Mouse (Mus musculus): Measurements from ENCODE around the gene Rps6kb1.

Gene Rps6kb1

GRCm38 (mm10) chr11:86544639-86545299, at the start of gene Rps6kb1, which contains the start of gene Tubd1:
Gene Rps6kb1 (minus strand): TSS chr11:86544805.
Gene Tubd1 (plus strand): TSS chr11:86544991.
- DNase-seq (ENCODE audit: low spot score): peak; percentile 97

- no peak for DNase-seq (ENCODE audit: low spot score)
Measured at GRCm38 (mm10) chr11:86593443-86593842, 48.8 kb upstream of the Rps6kb1 start.

DNA sequence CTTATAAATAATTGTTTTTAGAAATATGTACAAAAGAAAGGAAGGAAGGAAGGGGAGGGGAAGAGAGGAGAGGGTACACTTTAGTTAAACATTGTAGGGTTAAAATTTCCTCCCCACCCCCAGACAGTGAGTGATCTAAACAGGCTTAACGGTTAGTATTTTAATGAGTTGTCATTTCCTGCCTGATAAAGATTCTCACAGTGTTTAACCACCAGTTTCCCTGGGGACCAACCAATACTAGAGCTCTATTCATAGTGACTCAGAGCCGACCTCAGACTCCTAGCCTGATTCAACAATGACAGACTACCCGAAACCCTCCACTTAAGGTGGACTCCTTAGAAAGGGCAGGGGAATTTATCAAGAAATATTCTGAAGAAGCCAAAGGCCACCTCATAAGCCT, 48.4 kb upstream of the Rps6kb1 start:
- no peak for DNase-seq (ENCODE audit: low spot score)

GRCm38 (mm10) chr11:86591931-86592616, 47.5 kb upstream of the Rps6kb1 start:
- DNase-seq (ENCODE audit: low spot score): no peak

- DNase-seq (ENCODE audit: low spot score): no peak
Measured at GRCm38 (mm10) chr11:86591301-86591845, 46.8 kb upstream of the Rps6kb1 start.

- no peak for DNase-seq (ENCODE audit: low spot score)
Measured at GRCm38 (mm10) chr11:86590579-86590978, 46.0 kb upstream of the Rps6kb1 start.

- DNase-seq (ENCODE audit: low spot score): no peak
Measured at GRCm38 (mm10) chr11:86590066-86590465, 45.5 kb upstream of the Rps6kb1 start.

GRCm38 (mm10) chr11:86588583-86589298, 44.1 kb upstream of the Rps6kb1 start:
- no peak for DNase-seq (ENCODE audit: low spot score)

DNA sequence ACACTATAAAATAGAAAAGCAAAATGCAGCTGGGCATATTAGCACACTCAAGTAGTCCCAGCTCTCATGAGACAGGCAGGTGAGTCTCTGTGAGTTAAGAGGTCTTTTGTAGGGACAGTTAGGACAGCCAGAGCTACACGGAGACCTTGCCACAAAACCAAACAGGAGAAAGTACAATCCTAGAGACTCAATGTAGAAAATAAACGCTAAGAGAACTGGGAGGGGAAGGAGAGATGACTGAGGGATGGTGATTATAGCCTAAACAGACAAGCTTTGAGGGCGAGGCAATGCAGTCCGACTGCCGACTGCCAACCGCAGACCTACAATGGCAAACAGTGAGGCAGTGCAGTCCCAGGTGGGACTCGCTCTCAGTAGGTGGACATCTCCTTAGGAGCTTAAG, 43.2 kb upstream of the Rps6kb1 start:
- no peak for DNase-seq (ENCODE audit: low spot score)

GRCm38 (mm10) chr11:86586868-86587792, 42.5 kb upstream of the Rps6kb1 start:
- DNase-seq (ENCODE audit: low spot score): no peak

- no peak for DNase-seq (ENCODE audit: low spot score)
Measured at GRCm38 (mm10) chr11:86586177-86586867, 41.7 kb upstream of the Rps6kb1 start.

DNA sequence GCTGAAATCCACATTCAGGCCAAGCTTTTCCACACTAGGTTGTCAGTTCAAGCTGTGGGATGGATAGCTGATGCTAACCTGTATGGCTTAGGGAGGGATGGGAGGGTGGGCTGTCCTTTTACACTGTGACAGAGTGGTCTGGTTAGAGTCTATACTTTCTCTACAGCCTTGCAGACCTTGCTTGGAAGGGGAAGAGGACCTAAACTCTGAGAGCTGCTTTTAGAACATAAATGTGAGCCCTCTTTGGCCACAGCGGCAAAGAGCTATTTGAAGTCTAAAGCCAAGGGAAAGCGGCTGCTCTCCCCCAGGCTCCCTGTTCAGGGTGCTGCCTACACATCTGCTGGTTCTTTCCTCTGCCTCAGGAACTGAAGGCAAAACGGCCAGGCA, 41.0 kb upstream of the Rps6kb1 start:
- DNase-seq (ENCODE audit: low spot score): no peak

DNA sequence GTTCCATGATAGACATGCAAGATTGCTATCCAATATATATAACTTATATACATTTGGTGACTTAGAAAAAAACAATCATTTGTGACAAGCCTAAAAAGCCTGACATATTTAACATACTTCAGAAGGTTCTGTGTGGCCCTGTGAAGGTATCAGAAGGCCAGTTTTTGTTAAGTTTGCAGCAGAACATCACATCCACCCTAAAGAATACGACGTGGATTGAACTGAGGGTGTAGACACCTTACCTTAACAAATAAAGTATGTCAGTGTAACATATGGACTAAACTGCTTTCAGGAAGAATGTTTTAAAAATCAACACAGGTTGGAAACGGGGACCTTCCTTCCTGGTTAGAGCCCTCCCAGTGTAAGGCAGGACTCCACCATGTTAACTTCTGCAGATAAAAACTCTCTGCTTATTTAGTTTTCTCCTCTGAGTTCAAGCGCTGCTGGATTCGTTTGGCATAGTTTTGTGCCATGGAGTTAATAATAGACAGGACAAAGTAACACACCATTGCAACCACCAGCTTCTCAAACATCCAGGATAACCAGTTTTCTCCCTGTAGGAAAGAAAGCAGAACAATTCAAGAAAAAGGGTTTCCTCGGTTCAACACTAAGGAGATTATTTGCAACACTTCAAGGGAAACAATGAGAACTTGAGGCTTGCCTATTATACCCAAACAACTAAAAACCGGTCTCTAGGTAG, 40.4 kb upstream of the Rps6kb1 start:
- DNase-seq (ENCODE audit: low spot score): no peak

DNA sequence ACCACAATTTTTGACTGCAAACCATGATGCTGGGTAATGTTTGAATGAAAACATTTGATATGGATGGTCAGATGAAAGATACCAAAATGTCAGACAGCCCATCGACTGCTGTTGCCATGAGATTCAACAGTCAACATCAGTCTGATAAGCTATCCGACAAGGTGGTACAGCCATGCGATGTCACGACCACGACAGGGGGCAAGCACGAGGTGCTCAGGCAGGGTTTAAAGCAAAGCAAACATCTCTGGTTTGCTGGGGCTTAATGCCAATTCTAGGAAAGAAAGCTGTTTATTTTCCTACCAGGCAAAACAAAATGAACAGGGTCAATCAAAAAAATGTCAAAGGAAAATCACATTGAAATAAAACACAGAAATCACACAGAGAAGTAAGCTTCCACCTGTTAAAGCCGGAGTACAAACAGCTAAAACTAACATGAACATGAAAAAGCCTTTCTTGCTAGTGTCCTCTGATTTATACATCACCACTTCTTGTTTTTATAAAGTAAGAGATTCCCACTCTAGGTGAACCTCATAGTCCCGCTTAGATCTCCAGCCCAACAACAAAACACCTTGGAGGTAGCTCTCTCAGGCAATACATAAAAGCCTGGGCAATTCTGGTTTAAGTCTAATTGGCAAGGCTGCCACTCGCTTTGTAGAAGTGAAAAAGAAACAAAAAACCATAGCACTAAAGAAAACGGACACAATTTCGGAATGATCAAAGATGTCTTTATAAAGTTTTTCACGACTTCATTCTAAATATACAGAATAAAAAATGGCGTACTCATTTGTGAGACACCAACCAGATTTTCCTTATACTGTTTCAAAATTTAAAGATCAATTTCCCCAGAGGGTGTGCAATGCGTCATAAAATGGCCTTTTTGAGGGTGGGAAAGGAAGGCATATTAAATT, 39.6 kb upstream of the Rps6kb1 start:
- DNase-seq (ENCODE audit: low spot score): no peak

GRCm38 (mm10) chr11:86583313-86583825, 38.8 kb upstream of the Rps6kb1 start:
- DNase-seq (ENCODE audit: low spot score): no peak

DNA sequence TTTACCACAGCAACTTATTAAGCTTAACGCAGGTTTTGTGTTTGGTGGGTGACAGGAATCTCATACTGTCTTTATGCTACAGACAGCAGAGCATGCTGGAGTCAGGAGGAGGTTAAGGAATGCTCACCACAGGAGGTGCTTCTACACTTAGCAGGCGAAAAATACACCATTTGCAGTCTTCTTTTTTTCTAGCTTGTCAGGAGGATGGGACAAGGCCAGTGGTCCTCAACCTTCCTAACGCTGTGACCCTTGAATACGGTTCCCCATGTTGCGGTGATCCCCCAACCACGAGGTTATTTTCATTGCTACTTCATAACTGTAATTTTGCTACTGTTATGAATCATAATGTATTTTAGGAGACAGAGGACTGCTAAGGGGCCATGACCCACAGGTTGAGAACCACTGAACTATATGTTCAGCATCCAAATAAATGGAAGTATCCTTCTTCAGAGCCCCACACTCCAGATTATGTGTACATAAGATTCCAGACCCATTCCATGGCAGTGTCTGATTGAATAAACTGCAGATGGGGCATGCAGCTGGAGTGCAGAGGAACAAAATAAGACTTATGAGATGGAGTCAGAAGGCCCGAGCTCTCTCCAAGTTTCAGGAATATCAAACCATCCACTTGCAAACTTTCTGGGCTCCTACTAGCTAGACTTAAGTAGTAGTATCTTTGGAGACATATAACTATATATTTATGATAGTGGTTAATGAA, 38.1 kb upstream of the Rps6kb1 start:
- DNase-seq (ENCODE audit: low spot score): no peak

- DNase-seq (ENCODE audit: low spot score): no peak
Measured at GRCm38 (mm10) chr11:86581943-86582542, 37.4 kb upstream of the Rps6kb1 start.

GRCm38 (mm10) chr11:86581250-86581753, 36.7 kb upstream of the Rps6kb1 start:
- no peak for DNase-seq (ENCODE audit: low spot score)

Data from ovary, postnatal 10 days (tissue).